Mouse (Mus musculus) small intestine, adult 2 months (tissue): ENCODE results near the gene Arih2. TPM values are rescaled to one million over a fixed set of nuclear protein-coding genes. Genes with fewer than 3 reads are reported as not detected.
A peak's percentile ranks its signal among the peaks of the same experiment; 100 is the strongest.
"Not testable (repeated sequence)": the region's sequence is repeated elsewhere in the genome, so short reads cannot be mapped to it uniquely, and the experiment has no call there.

Source experiments
- H3K27ac ChIP-seq: fragments of 200-500 bp; 2 replicates; pipeline ENCODE4 v1.5.1; 2012; ENCODE audit warnings: low read depth, low read length, control low read depth, inconsistent platforms; ENCODE audit not compliant: insufficient read depth
- H3K27me3 ChIP-seq: fragments of 200-500 bp; 2 replicates; pipeline ENCODE4 v1.6.1; 2012; ENCODE audit warnings: mild to moderate bottlenecking, moderate library complexity, low read length, inconsistent platforms; ENCODE audit not compliant: control insufficient read depth, insufficient read depth
- H3K36me3 ChIP-seq: fragments of 200-500 bp; 2 replicates; pipeline ENCODE4 v1.6.1; 2012; ENCODE audit warnings: mild to moderate bottlenecking, low read length, control low read depth, inconsistent platforms; ENCODE audit not compliant: control insufficient read depth, insufficient read depth
- H3K4me1 ChIP-seq: fragments of 200-500 bp; 2 replicates; pipeline ENCODE4 v1.6.1; 2012; ENCODE audit warnings: low read length, inconsistent platforms, mixed read lengths; ENCODE audit not compliant: control insufficient read depth, insufficient read depth, insufficient read length
- H3K4me3 ChIP-seq: fragments of 200-500 bp; 2 replicates; pipeline ENCODE4 v1.5.1; 2012; ENCODE audit warnings: low read depth, mild to moderate bottlenecking, control low read depth, inconsistent platforms, low read length, moderate library complexity
- CTCF ChIP-seq: fragments of 200-500 bp; IDR thresholded peaks from 2 replicates; pipeline ENCODE4 v1.5.1; 2012; ENCODE audit warnings: low read depth, mild to moderate bottlenecking, control low read depth, inconsistent platforms, low read length, moderate library complexity, mixed read lengths; ENCODE audit not compliant: insufficient replicate concordance, insufficient read length; ENCODE audit errors: extremely low read depth
- POLR2A ChIP-seq: fragments of 200-500 bp; IDR thresholded peaks from 2 replicates; pipeline ENCODE4 v1.6.1; 2012; ENCODE audit warnings: low read depth, mild to moderate bottlenecking, control low read depth, inconsistent platforms, low read length, moderate library complexity
- WGBS: fragments of 180-500 bp; shearing (Covaris S2); methylation state at CpG from one replicate; pipeline ENCODE4 v1.1.7; 2018; 5-methylcytosine and 5-hydroxymethylcytosine counted together
- polyA plus RNA-seq: library from polyadenylated mRNA; depleted of rRNA; stranded (reverse); fragments of >200 nt; gene quantifications from 2 replicates; pipeline ENCODE4 v1.2.3, GENCODE M21; 2012

The Arih2 gene
- polyA plus RNA-seq, 1 experiment, result 22.4 TPM

GRCm38 (mm10) chr9:108673151-108673550 is 24.0 kb upstream of the Arih2 start:
- no peak overlapping the region for H3K27ac ChIP-seq
- 69% methylated on average over 2 of the region's 2 CpGs for WGBS
- TF ChIP-seq CTCF (peak; percentile 31; the same call in 1 of the 2 replicates), POLR2A (no peak)
- H3K4me1 ChIP-seq, result no peaks in the 10 kb centered on the region
- peaks cover 29% of the 10 kb centered on the region for H3K36me3 ChIP-seq
- no peaks in the 10 kb centered on the region for H3K27me3 ChIP-seq
- no peak overlapping the region for H3K4me3 ChIP-seq

DNA sequence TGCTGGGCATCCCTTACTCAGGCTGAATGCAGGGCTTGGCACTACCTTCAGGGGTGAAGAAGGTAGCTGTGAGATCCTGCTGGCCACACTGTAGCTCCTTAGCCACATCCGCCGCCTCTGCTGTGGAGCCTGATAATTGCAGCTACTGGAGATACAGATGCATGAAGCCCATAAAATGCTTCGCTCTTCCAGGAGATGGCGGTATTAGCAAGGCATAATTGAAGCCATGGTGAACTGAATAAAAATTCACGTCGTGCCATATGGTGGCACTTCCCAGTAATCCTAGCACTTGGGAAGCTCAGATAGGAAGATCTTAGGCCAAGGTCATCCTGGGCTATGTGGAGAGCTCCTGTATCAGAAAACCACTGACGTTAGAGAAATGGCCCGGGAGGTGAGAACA is 20.7 kb upstream of the Arih2 start:
- peak; percentile 22; the same call in 1 of the 2 replicates for TF ChIP-seq CTCF
- TF ChIP-seq POLR2A, result no peak
- no peak overlapping the region for H3K27ac ChIP-seq
- H3K36me3 ChIP-seq, result peaks cover 19% of the 10 kb centered on the region
- 68% methylated on average over 8 of the region's 8 CpGs for WGBS
- no peaks in the 10 kb centered on the region for H3K27me3 ChIP-seq
- H3K4me1 ChIP-seq, result no peaks in the 10 kb centered on the region
- H3K4me3 ChIP-seq, result no peak overlapping the region

GRCm38 (mm10) chr9:108662660-108663059 is 13.5 kb upstream of the Arih2 start:
- Histone ChIP-seq H3K4me3 (peak overlapping the region; percentile 75), H3K4me1 (peaks cover 5% of the 10 kb centered on the region; the same call in 1 of the 2 replicates), H3K36me3 (no peaks in the 10 kb centered on the region), H3K27ac (peak overlapping the region; percentile 51; the same call in 1 of the 2 replicates), H3K27me3 (no peaks in the 10 kb centered on the region)
- 8% methylated on average over 6 of the region's 6 CpGs for WGBS
- TF ChIP-seq CTCF (no peak), POLR2A (no peak)

GRCm38 (mm10) chr9:108661677-108662612 is 12.8 kb upstream of the Arih2 start, which contains the start of gene Slc25a20:
Gene Slc25a20 (plus strand): TSS chr9:108662088.
- Histone ChIP-seq H3K4me1 (peaks cover 5% of the 10 kb centered on the region; the same call in 1 of the 2 replicates), H3K27ac (peak within 1 kb of the TSS; percentile 51; the same call in 1 of the 2 replicates), H3K36me3 (no peaks in the 10 kb centered on the region), H3K4me3 (peak within 1 kb of the TSS; percentile 75), H3K27me3 (no peaks in the 10 kb centered on the region)
- WGBS, result 3% methylated on average over 37 of the region's 37 CpGs
- TF ChIP-seq CTCF (no peak), POLR2A (no peak)

DNA sequence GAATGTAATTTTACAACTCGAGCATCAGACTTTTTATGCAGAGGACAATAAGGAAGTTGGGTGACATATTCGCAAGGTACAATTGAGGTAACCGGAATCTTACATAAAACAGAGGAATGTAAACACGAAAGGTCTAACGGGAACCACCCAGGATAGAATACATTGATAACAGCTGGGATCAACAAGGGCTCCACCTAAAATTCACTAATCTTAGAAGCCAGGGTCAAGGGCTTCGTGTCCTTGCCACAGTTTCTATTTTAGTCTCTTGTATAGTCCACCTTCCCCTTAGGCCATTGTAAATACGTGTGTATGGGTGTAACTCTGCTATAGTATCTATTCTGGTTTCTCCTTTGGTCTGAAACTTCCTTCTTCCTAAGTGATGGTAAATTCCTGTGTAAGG is 6.7 kb upstream of the Arih2 start:
- H3K27me3 ChIP-seq, H3K4me1 ChIP-seq, H3K36me3 ChIP-seq, H3K4me3 ChIP-seq: not testable (repeated sequence)
- H3K27ac ChIP-seq, result peak overlapping the region; percentile 88
- 26% methylated on average over 7 of the region's 7 CpGs for WGBS

- no peak overlapping the region for H3K27ac ChIP-seq
- 70% methylated on average over 10 of the region's 10 CpGs for WGBS
- no peak for TF ChIP-seq CTCF
- TF ChIP-seq POLR2A, result no peak
- no peaks in the 10 kb centered on the region for H3K27me3 ChIP-seq
- H3K4me1 ChIP-seq, result peaks cover 6% of the 10 kb centered on the region; the same call in 1 of the 2 replicates
- H3K36me3 ChIP-seq, result no peaks in the 10 kb centered on the region
- no peak overlapping the region for H3K4me3 ChIP-seq
These were observed 5.6 kb upstream of the Arih2 start for GRCm38 (mm10) chr9:108654566-108655464.
